Mouse (Mus musculus): ENCODE results near the gene Dennd5b. TPM values are rescaled to one million over a fixed set of nuclear protein-coding genes. Genes with fewer than 3 reads are reported as not detected.

Dennd5b gene
- polyA plus RNA-seq (2014; fragmentation: Nextera tagmentation; extraction: Ambion mirVana) = 7.6 and 9.8 TPM in 2 replicates

DNA sequence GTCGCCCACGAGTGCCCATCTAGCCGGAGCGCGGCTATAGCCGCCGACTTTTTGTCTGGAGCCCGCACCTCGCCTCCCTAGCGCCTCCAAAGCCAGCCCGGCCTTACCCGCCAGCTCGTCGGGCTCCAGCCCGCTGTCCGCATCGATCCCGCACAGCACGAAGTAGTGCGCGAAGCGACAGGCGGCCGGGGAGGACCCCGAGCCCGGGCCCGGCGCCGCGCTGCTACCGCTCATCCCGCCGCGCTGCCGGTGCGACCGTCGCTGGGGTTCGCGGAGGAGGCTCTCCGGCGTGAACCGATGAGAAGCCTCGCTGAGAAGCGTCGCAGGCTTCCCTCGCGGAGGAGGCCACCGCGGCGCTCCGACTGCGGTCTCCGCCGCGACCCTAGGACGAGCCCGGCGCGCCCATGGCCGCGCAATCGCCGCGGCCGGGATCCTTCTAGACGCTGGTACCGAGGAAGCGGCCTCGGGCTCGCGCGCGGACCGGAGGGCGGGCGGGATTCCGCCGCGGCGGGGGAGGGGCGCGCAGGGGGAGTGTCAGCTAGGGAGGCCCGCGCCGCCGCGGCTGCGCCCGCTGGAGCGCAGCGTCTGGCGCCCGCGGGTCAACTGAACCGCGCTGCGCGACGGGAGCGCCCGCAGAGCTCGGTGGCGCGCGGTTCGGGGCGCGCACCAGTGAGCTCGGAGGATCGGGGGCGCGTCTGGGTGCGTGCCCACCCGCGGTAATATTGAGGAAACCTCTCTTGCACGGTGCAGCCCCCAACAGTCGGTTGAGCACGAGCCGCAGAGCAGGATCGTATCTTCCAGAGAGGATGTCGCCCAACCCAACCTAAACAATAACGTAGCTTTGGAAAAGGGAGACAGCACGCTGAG, at the start of gene Dennd5b:
TSS of gene Dennd5b (minus strand) at position 605 of the 867 bp plus-strand sequence.
- no peaks in the 10 kb centered on the region for H3K27me3 ChIP-seq (ENCODE audit: control insufficient read depth, insufficient read depth, low read length)
- H3K9me3 ChIP-seq (replicated peaks; ENCODE audit: control insufficient read depth, low read length) = no peaks in the 10 kb centered on the region
- WGBS = under 1% methylated on average over 124 of the region's 124 CpGs
- ATAC-seq (replicated peaks; ENCODE audit: insufficient number of reproducible peaks, low FRiP score, low TSS enrichment, low read depth) = peak; percentile 90
- H3K27ac ChIP-seq (replicated peaks; ENCODE audit: low read depth, low read length) = peak within 1 kb of the TSS; percentile 86
- peak within 1 kb of the TSS; percentile 91 for H3K9ac ChIP-seq (replicated peaks; ENCODE audit: low read length)
- peak within 1 kb of the TSS; percentile 79 for H3K4me2 ChIP-seq (ENCODE audit: low read depth, low read length)
- H3K4me1 ChIP-seq (ENCODE audit: control insufficient read depth, insufficient read depth, low read length) = no peaks in the 10 kb centered on the region
- peak within 1 kb of the TSS; percentile 85 for H3K4me3 ChIP-seq (ENCODE audit: low read depth, low read length)
- no peaks in the 10 kb centered on the region for H3K36me3 ChIP-seq (replicated peaks; ENCODE audit: control insufficient read depth, insufficient read depth, low read depth, low read length)
- DNase-seq (ENCODE audit: low spot score) = peak; percentile 81

- 94% methylated on average over 7 of the region's 7 CpGs for WGBS
- no peak for DNase-seq (ENCODE audit: low spot score)
Observed at GRCm38 (mm10) chr6:149148436-149149229, 47.2 kb upstream of the Dennd5b start.

GRCm38 (mm10) chr6:149145143-149145542, 43.7 kb upstream of the Dennd5b start:
- Histone ChIP-seq H3K4me1 (ENCODE audit: control insufficient read depth, insufficient read depth, low read length) (no peaks in the 10 kb centered on the region), H3K4me3 (ENCODE audit: low read depth, low read length) (no peak overlapping the region), H3K36me3 (replicated peaks; ENCODE audit: control insufficient read depth, insufficient read depth, low read depth, low read length) (no peaks in the 10 kb centered on the region), H3K9me3 (replicated peaks; ENCODE audit: control insufficient read depth, low read length) (no peaks in the 10 kb centered on the region), H3K27me3 (ENCODE audit: control insufficient read depth, insufficient read depth, low read length) (no peaks in the 10 kb centered on the region), H3K27ac (replicated peaks; ENCODE audit: low read depth, low read length) (no peak overlapping the region), H3K9ac (replicated peaks; ENCODE audit: low read length) (no peak overlapping the region), H3K4me2 (ENCODE audit: low read depth, low read length) (no peak overlapping the region)
- WGBS = 94% methylated on average over 1 of the region's 1 CpGs
- DNase-seq (ENCODE audit: low spot score) (no peak), ATAC-seq (replicated peaks; ENCODE audit: insufficient number of reproducible peaks, low FRiP score, low TSS enrichment, low read depth) (no peak)

More at GRCm38 (mm10) chr6:149148436-149149229, 47.2 kb upstream of the Dennd5b start:
- no peak overlapping the region for H3K9ac ChIP-seq (replicated peaks; ENCODE audit: low read length)
- ATAC-seq (replicated peaks; ENCODE audit: insufficient number of reproducible peaks, low FRiP score, low TSS enrichment, low read depth) = no peak
- no peaks in the 10 kb centered on the region for H3K9me3 ChIP-seq (replicated peaks; ENCODE audit: control insufficient read depth, low read length)
- no peaks in the 10 kb centered on the region for H3K4me1 ChIP-seq (ENCODE audit: control insufficient read depth, insufficient read depth, low read length)
- no peaks in the 10 kb centered on the region for H3K27me3 ChIP-seq (ENCODE audit: control insufficient read depth, insufficient read depth, low read length)
- H3K4me2 ChIP-seq (ENCODE audit: low read depth, low read length) = no peak overlapping the region
- H3K36me3 ChIP-seq (replicated peaks; ENCODE audit: control insufficient read depth, insufficient read depth, low read depth, low read length) = 0 out of 2 replicates have a peak, but pooled peaks cover 2% of the 10 kb centered on the region
- H3K4me3 ChIP-seq (ENCODE audit: low read depth, low read length) = no peak overlapping the region
- no peak overlapping the region for H3K27ac ChIP-seq (replicated peaks; ENCODE audit: low read depth, low read length)

- Histone ChIP-seq H3K9me3 (replicated peaks; ENCODE audit: control insufficient read depth, low read length) (no peaks in the 10 kb centered on the region), H3K4me1 (ENCODE audit: control insufficient read depth, insufficient read depth, low read length) (no peaks in the 10 kb centered on the region), H3K27ac (replicated peaks; ENCODE audit: low read depth, low read length) (no peak overlapping the region; the same call in 1 of the 2 replicates), H3K4me2 (ENCODE audit: low read depth, low read length) (peak overlapping the region; percentile 63), H3K9ac (replicated peaks; ENCODE audit: low read length) (peak overlapping the region; percentile 72), H3K27me3 (ENCODE audit: control insufficient read depth, insufficient read depth, low read length) (no peaks in the 10 kb centered on the region), H3K4me3 (ENCODE audit: low read depth, low read length) (peak overlapping the region; percentile 46), H3K36me3 (replicated peaks; ENCODE audit: control insufficient read depth, insufficient read depth, low read depth, low read length) (no peaks in the 10 kb centered on the region)
- DNase-seq (ENCODE audit: low spot score) (peak; percentile 94), ATAC-seq (replicated peaks; ENCODE audit: insufficient number of reproducible peaks, low FRiP score, low TSS enrichment, low read depth) (peak; percentile 94)
- WGBS = 5% methylated on average over 36 of the region's 36 CpGs
Observed at GRCm38 (mm10) chr6:149141393-149142173, 40.1 kb upstream of the Dennd5b start.

GRCm38 (mm10) chr6:149139471-149139870, 38.0 kb upstream of the Dennd5b start, which contains the start of gene Etfbkmt:
Etfbkmt (plus strand) TSS chr6:149139849.
- H3K9me3 ChIP-seq (replicated peaks; ENCODE audit: control insufficient read depth, low read length) = no peaks in the 10 kb centered on the region
- WGBS = 75% methylated on average over 1 of the region's 1 CpGs
- H3K27ac ChIP-seq (replicated peaks; ENCODE audit: low read depth, low read length) = no peak within 1 kb of the TSS
- no peaks in the 10 kb centered on the region for H3K27me3 ChIP-seq (ENCODE audit: control insufficient read depth, insufficient read depth, low read length)
- H3K36me3 ChIP-seq (replicated peaks; ENCODE audit: control insufficient read depth, insufficient read depth, low read depth, low read length) = no peaks in the 10 kb centered on the region
- no peaks in the 10 kb centered on the region for H3K4me1 ChIP-seq (ENCODE audit: control insufficient read depth, insufficient read depth, low read length)
- ATAC-seq (replicated peaks; ENCODE audit: insufficient number of reproducible peaks, low FRiP score, low TSS enrichment, low read depth) (no peak), DNase-seq (ENCODE audit: low spot score) (no peak)
- no peak within 1 kb of the TSS for H3K9ac ChIP-seq (replicated peaks; ENCODE audit: low read length)
- H3K4me3 ChIP-seq (ENCODE audit: low read depth, low read length) = no peak within 1 kb of the TSS
- H3K4me2 ChIP-seq (ENCODE audit: low read depth, low read length) = no peak within 1 kb of the TSS

DNA sequence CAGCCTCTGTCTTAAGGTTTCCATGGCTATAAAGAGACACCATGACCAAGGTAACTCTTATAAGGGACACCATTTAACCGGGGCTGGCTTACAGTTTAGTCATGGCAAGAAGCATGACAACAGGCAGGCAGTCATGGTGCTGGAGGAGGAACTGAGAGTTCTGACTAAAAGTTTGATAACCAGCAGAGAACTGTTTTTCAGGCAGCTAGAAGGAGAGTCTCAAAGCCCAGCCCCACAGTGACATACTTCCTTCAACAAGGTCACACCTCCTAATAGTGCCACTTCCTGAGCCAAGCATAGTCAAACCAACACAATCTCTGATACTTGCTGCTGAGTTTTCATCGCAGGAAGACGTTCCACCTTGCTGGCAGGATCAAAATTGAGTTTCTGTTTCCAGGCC, 37.5 kb upstream of the Dennd5b start:
- Histone ChIP-seq H3K27ac (replicated peaks; ENCODE audit: low read depth, low read length) (no peak overlapping the region), H3K36me3 (replicated peaks; ENCODE audit: control insufficient read depth, insufficient read depth, low read depth, low read length) (no peaks in the 10 kb centered on the region), H3K4me2 (ENCODE audit: low read depth, low read length) (no peak overlapping the region), H3K9me3 (replicated peaks; ENCODE audit: control insufficient read depth, low read length) (no peaks in the 10 kb centered on the region), H3K27me3 (ENCODE audit: control insufficient read depth, insufficient read depth, low read length) (no peaks in the 10 kb centered on the region), H3K4me1 (ENCODE audit: control insufficient read depth, insufficient read depth, low read length) (no peaks in the 10 kb centered on the region), H3K9ac (replicated peaks; ENCODE audit: low read length) (no peak overlapping the region), H3K4me3 (ENCODE audit: low read depth, low read length) (no peak overlapping the region)
- ATAC-seq (replicated peaks; ENCODE audit: insufficient number of reproducible peaks, low FRiP score, low TSS enrichment, low read depth) (no peak), DNase-seq (ENCODE audit: low spot score) (no peak)
- WGBS = 90% methylated on average over 3 of the region's 3 CpGs

GRCm38 (mm10) chr6:149137936-149138335, 36.5 kb upstream of the Dennd5b start:
- no peak overlapping the region for H3K4me2 ChIP-seq (ENCODE audit: low read depth, low read length)
- no peak overlapping the region for H3K27ac ChIP-seq (replicated peaks; ENCODE audit: low read depth, low read length)
- DNase-seq (ENCODE audit: low spot score) = no peak
- no peak for ATAC-seq (replicated peaks; ENCODE audit: insufficient number of reproducible peaks, low FRiP score, low TSS enrichment, low read depth)
- H3K36me3 ChIP-seq (replicated peaks; ENCODE audit: control insufficient read depth, insufficient read depth, low read depth, low read length) = no peaks in the 10 kb centered on the region
- no peaks in the 10 kb centered on the region for H3K4me1 ChIP-seq (ENCODE audit: control insufficient read depth, insufficient read depth, low read length)
- no peaks in the 10 kb centered on the region for H3K27me3 ChIP-seq (ENCODE audit: control insufficient read depth, insufficient read depth, low read length)
- H3K9me3 ChIP-seq (replicated peaks; ENCODE audit: control insufficient read depth, low read length) = no peaks in the 10 kb centered on the region
- H3K4me3 ChIP-seq (ENCODE audit: low read depth, low read length) = no peak overlapping the region
- H3K9ac ChIP-seq (replicated peaks; ENCODE audit: low read length) = no peak overlapping the region
- WGBS = 33% methylated on average over 2 of the region's 2 CpGs

Measured in embryonic facial prominence, embryonic 11.5 days (tissue).